Comparison of ENCODE assay signal across 9 mouse cellular contexts in the genomic region with DNA sequence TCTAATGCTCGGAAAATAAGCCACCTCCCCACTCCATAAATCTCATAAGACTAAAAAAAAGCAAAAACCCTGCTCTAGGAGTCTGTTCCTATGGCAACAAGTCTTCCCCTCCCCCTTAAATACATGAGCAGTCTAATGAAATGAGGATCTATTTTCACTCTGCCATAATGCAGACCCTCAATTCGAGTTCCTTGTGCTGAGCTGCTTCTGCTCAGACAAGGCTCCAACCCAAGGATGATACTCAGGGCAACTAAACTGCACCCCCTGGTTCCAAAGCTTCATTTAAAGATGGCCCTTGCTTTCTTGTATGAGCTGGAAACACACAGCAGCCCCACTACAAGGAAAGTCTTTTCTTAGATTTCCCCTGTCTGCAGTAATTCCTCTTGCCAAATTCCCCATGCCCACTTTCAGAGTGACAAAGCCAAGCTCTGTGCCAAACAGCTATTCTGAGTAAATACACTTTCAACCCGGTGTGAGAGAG. TPM values are rescaled to one million over a fixed set of nuclear protein-coding genes. Genes with fewer than 3 reads are reported as not detected.
DNase-seq lines count a peak whose midpoint lies in the region; ATAC-seq lines count a peak whose summit lies in the region.
"Had no signal": no experiment of that assay in that cellular context is flagged by ENCODE, and none has a peak within 500 bp of the region (broad histone marks: within the 10 kb centered on the region; RNA-seq: fewer than 3 reads in every experiment).

No protein-coding gene starts in this region.

- H3K27ac ChIP-seq in embryonic facial prominence, embryonic 12.5 days: peak overlapping the region; percentile 78
- peak overlapping the region; percentile 65; the same call in 1 of the 2 replicates for H3K27ac ChIP-seq in limb, embryonic 10.5 days
- H3K27ac ChIP-seq in neural tube, embryonic 12.5 days: peak overlapping the region; percentile 13

- DNase-seq in left cerebral cortex, postnatal 14 days (ENCODE audit: low spot score in 2 of 2): peak; percentile 25 to 57
- DNase-seq in left cerebral cortex, adult 18-20 months (ENCODE audit: low spot score in 2 of 2): no peak
- peak; percentile 32 for DNase-seq in limb, embryonic 10.5 days (ENCODE audit: low spot score)
- no peak for DNase-seq in adipocyte (ENCODE audit: low spot score)
- DNase-seq in thymus, postnatal 14 days: no peak
- no peak for DNase-seq in layer of hippocampus, adult 9-10 months (ENCODE audit: low spot score)

- WGBS in embryonic facial prominence, embryonic 12.5 days: 27% methylated on average over 3 of the region's 3 CpGs
- 34% methylated on average over 3 of the region's 3 CpGs for WGBS in limb, embryonic 10.5 days
- WGBS in neural tube, embryonic 12.5 days: 18% methylated on average over 3 of the region's 3 CpGs

- H3K9me3 ChIP-seq in embryonic facial prominence, embryonic 12.5 days: no peaks in the 10 kb centered on the region
- H3K9me3 ChIP-seq in limb, embryonic 10.5 days (replicated peaks): no peaks in the 10 kb centered on the region
- H3K9me3 ChIP-seq in neural tube, embryonic 12.5 days: no peaks in the 10 kb centered on the region

- no peak overlapping the region for H3K4me2 ChIP-seq in embryonic facial prominence, embryonic 12.5 days (replicated peaks)
- peak overlapping the region; percentile 12 for H3K4me2 ChIP-seq in neural tube, embryonic 12.5 days (replicated peaks)

- no peak overlapping the region for H3K4me3 ChIP-seq in embryonic facial prominence, embryonic 12.5 days
- H3K4me3 ChIP-seq in limb, embryonic 10.5 days: no peak overlapping the region
- no peak overlapping the region for H3K4me3 ChIP-seq in neural tube, embryonic 12.5 days
- H3K4me3 ChIP-seq: erythroblast, embryonic 14.5 days had no signal

- peak; percentile 53; the same call in 1 of the 2 replicates for ATAC-seq in embryonic facial prominence, embryonic 12.5 days (ENCODE audit: insufficient number of reproducible peaks, insufficient read depth, low FRiP score, low TSS enrichment)
- peak; percentile 80 for ATAC-seq in neural tube, embryonic 12.5 days (ENCODE audit: low FRiP score, low read depth)

- no peaks in the 10 kb centered on the region for H3K27me3 ChIP-seq in embryonic facial prominence, embryonic 12.5 days
- no peaks in the 10 kb centered on the region for H3K27me3 ChIP-seq in limb, embryonic 10.5 days (ENCODE audit: low read depth, poor library complexity, severe bottlenecking)
- H3K27me3 ChIP-seq in neural tube, embryonic 12.5 days (replicated peaks): no peaks in the 10 kb centered on the region

- peaks cover 22% of the 10 kb centered on the region for H3K4me1 ChIP-seq in embryonic facial prominence, embryonic 12.5 days
- H3K4me1 ChIP-seq in limb, embryonic 10.5 days: peaks cover 48% of the 10 kb centered on the region
- peaks cover 27% of the 10 kb centered on the region for H3K4me1 ChIP-seq in neural tube, embryonic 12.5 days

- H3K36me3 ChIP-seq in embryonic facial prominence, embryonic 12.5 days: no peaks in the 10 kb centered on the region
- H3K36me3 ChIP-seq in limb, embryonic 10.5 days: no peaks in the 10 kb centered on the region
- H3K36me3 ChIP-seq in neural tube, embryonic 12.5 days: no peaks in the 10 kb centered on the region

- H3K9ac ChIP-seq in embryonic facial prominence, embryonic 12.5 days: no peak overlapping the region
- H3K9ac ChIP-seq in neural tube, embryonic 12.5 days: no peak overlapping the region

- intact Hi-C loops in left cerebral cortex, postnatal 14 days (cut with DNase I): no loop called here

RNA-seq across cellular contexts. Expression of gene Smap2, which starts 13.4 kb away (rescaled TPM):
- 100 to 1,000 TPM; 160 to 163 TPM for total RNA-seq in left cerebral cortex, postnatal 14 days (2021)
- total RNA-seq in left cerebral cortex, adult 18-20 months (2021): 100 to 1,000 TPM; 194 to 195 TPM
- 19.3 and 22.6 TPM in 2 replicates for polyA plus RNA-seq in embryonic facial prominence, embryonic 12.5 days (2016; fragmentation: Nextera tagmentation; extraction: Ambion mirVana)
- 14.2 and 14.3 TPM in 2 replicates for polyA plus RNA-seq in limb, embryonic 10.5 days (2016; fragmentation: Nextera tagmentation; extraction: Ambion mirVana)
- polyA plus RNA-seq in neural tube, embryonic 12.5 days (2016; fragmentation: Nextera tagmentation; extraction: Ambion mirVana): 39.0 and 44.5 TPM in 2 replicates

RNA-seq across cellular contexts. Expression of gene Col9a2, which starts 35.5 kb away (rescaled TPM):
- total RNA-seq in left cerebral cortex, postnatal 14 days (2021): 10 to 100 TPM; 10.2 to 12.7 TPM
- 1 to 10 TPM; 9.2 to 9.3 TPM for total RNA-seq in left cerebral cortex, adult 18-20 months (2021)
- polyA plus RNA-seq in embryonic facial prominence, embryonic 12.5 days (2016; fragmentation: Nextera tagmentation; extraction: Ambion mirVana): 61.6 and 62.4 TPM in 2 replicates
- 1.1 and 9.1 TPM in 2 replicates for polyA plus RNA-seq in limb, embryonic 10.5 days (2016; fragmentation: Nextera tagmentation; extraction: Ambion mirVana)
- 18.0 and 22.9 TPM in 2 replicates for polyA plus RNA-seq in neural tube, embryonic 12.5 days (2016; fragmentation: Nextera tagmentation; extraction: Ambion mirVana)

RNA-seq across cellular contexts. Expression of gene Zfp69, which starts 52.2 kb away (rescaled TPM):
- total RNA-seq in left cerebral cortex, postnatal 14 days (2021): 1 to 10 TPM; 1.8 TPM
- total RNA-seq in left cerebral cortex, adult 18-20 months (2021): 1 to 10 TPM; 1.7 to 1.9 TPM
- 11.2 and 11.8 TPM in 2 replicates for polyA plus RNA-seq in embryonic facial prominence, embryonic 12.5 days (2016; fragmentation: Nextera tagmentation; extraction: Ambion mirVana)
- 11.5 and 11.9 TPM in 2 replicates for polyA plus RNA-seq in limb, embryonic 10.5 days (2016; fragmentation: Nextera tagmentation; extraction: Ambion mirVana)
- polyA plus RNA-seq in neural tube, embryonic 12.5 days (2016; fragmentation: Nextera tagmentation; extraction: Ambion mirVana): 10.8 and 11.7 TPM in 2 replicates

Comparison
In these comparisons a context has a peak if more than half of its experiments do, and no peak if none do; other contexts are left out.
1. DNase-seq: peak in left cerebral cortex, postnatal 14 days (2 of 2) and limb, embryonic 10.5 days (single experiment); none in left cerebral cortex, adult 18-20 months (0 of 2), adipocyte (single experiment), thymus, postnatal 14 days (single experiment) and layer of hippocampus, adult 9-10 months (single experiment).
2. H3K27ac ChIP-seq: peak in every context shown above with its lines; median percentile 78 in embryonic facial prominence, embryonic 12.5 days; 65 in limb, embryonic 10.5 days; 13 in neural tube, embryonic 12.5 days.